Mouse (Mus musculus) ES-Bruce4 (cell line): ENCODE data around the gene Foxl2.

Experiments used
- CTCF ChIP-seq: IDR thresholded peaks from one replicate; pipeline ENCODE4 v1.8.1; 2011; ENCODE audit warnings: low read depth, low read length
- EP300 ChIP-seq: IDR thresholded peaks from 2 replicates; pipeline ENCODE4 v1.6.1; 2011; ENCODE audit warnings: low read depth, low read length; ENCODE audit not compliant: insufficient read depth

- TF ChIP-seq EP300: no peak
- TF ChIP-seq CTCF: no peak
Measured at GRCm38 (mm10) chr9:99001326-99001725, 46.2 kb downstream of the Foxl2 start.
